Comparison of ENCODE assay signal across 22 mouse cellular contexts in the genomic region with DNA sequence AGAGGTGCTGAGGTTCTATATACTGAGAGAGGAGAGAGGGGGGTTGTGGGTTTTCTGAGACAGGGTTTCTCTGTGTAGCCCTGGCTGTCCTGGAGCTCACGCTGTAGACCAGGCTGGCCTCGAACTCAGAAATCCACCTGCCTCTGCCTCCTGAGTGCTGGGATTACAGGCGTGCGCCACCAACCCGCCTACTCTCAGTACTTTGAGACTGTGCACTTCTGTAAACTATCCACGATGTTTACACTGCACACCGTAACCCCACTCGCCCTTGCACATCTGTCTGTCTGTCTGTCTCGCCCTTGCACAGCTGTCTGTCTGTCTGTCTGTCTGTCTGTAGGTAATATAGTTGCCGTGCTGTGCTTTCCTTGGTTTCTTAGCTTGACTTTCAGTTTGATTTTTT. TPM values are rescaled to one million over a fixed set of nuclear protein-coding genes. Genes with fewer than 3 reads are reported as not detected.
A peak's percentile ranks its signal among the peaks of the same experiment; 100 is the strongest.
DNase-seq lines count a peak whose midpoint lies in the region; ATAC-seq lines count a peak whose summit lies in the region.
"Had no signal": no experiment of that assay in that cellular context is flagged by ENCODE, and none has a peak within 500 bp of the region (broad histone marks: within the 10 kb centered on the region; RNA-seq: fewer than 3 reads in every experiment).

No protein-coding gene starts in this region.

- peak; percentile 52; the same call in 1 of the 2 replicates for ATAC-seq in embryonic facial prominence, embryonic 13.5 days (ENCODE audit: insufficient number of reproducible peaks, insufficient read depth, low FRiP score, low TSS enrichment, low read depth)
- ATAC-seq in midbrain, embryonic 11.5 days (ENCODE audit: low FRiP score): no peak
- ATAC-seq: activated CD4-positive, CD25-positive, alpha-beta regulatory T cell, adult 4 months; CD4-positive, CD25-positive, alpha-beta regulatory T cell, adult 4 months; Patski had no signal

- H3K36me3 ChIP-seq in embryonic facial prominence, embryonic 13.5 days: peaks cover 84% of the 10 kb centered on the region
- peaks cover 96% of the 10 kb centered on the region for H3K36me3 ChIP-seq in embryonic facial prominence, embryonic 10.5 days (replicated peaks)
- peaks cover 7% of the 10 kb centered on the region; the same call in 1 of the 2 replicates for H3K36me3 ChIP-seq in midbrain, embryonic 11.5 days (ENCODE audit: control insufficient read depth, insufficient read depth, low read length)
- H3K36me3 ChIP-seq in midbrain, embryonic 10.5 days: peaks cover 96% of the 10 kb centered on the region
- peaks cover 96% of the 10 kb centered on the region for H3K36me3 ChIP-seq in limb, embryonic 10.5 days

- DNase-seq in embryonic facial prominence, embryonic 10.5 days (ENCODE audit: low spot score): no peak
- peak; percentile 62 for DNase-seq in heart, adult 11 months
- DNase-seq in heart, adult 8-10 months (ENCODE audit: low spot score): no peak
- DNase-seq in midbrain, embryonic 11.5 days (ENCODE audit: low spot score, missing footprints): peak; percentile 69
- DNase-seq in midbrain, embryonic 10.5 days (ENCODE audit: low spot score): no peak
- peak; percentile 20 for DNase-seq in limb, embryonic 10.5 days (ENCODE audit: low spot score)
- no peak for DNase-seq in cerebellum, postnatal 36 days
- DNase-seq: adrenal gland, adult 2 months; adrenal gland, adult 8-10 months; adrenal gland, postnatal 10 days; adrenal gland, postnatal 14 days; adrenal gland, postnatal 25 days; adrenal gland, postnatal 36 days; B cell, adult 2 months; cerebellum, adult 11 months; cerebellum, adult 11-12 months had no signal

- 95% methylated on average over 10 of the region's 10 CpGs for WGBS in embryonic facial prominence, embryonic 13.5 days
- WGBS in embryonic facial prominence, embryonic 10.5 days: 95% methylated on average over 10 of the region's 10 CpGs
- 93% methylated on average over 10 of the region's 10 CpGs for WGBS in midbrain, embryonic 11.5 days
- 96% methylated on average over 10 of the region's 10 CpGs for WGBS in midbrain, embryonic 10.5 days
- WGBS in limb, embryonic 10.5 days: 95% methylated on average over 10 of the region's 10 CpGs

- H3K27me3 ChIP-seq in embryonic facial prominence, embryonic 13.5 days: no peaks in the 10 kb centered on the region
- no peaks in the 10 kb centered on the region for H3K27me3 ChIP-seq in embryonic facial prominence, embryonic 10.5 days (replicated peaks; ENCODE audit: low read depth, poor library complexity, severe bottlenecking)
- no peaks in the 10 kb centered on the region for H3K27me3 ChIP-seq in midbrain, embryonic 11.5 days (ENCODE audit: control insufficient read depth, insufficient read depth, low read length)
- H3K27me3 ChIP-seq in midbrain, embryonic 10.5 days (ENCODE audit: low read depth, poor library complexity, severe bottlenecking): no peaks in the 10 kb centered on the region
- no peaks in the 10 kb centered on the region for H3K27me3 ChIP-seq in limb, embryonic 10.5 days (ENCODE audit: low read depth, poor library complexity, severe bottlenecking)
- H3K27me3 ChIP-seq: CH12.LX, Patski had no signal

- H3K27ac ChIP-seq in embryonic facial prominence, embryonic 13.5 days: no peak overlapping the region
- no peak overlapping the region for H3K27ac ChIP-seq in embryonic facial prominence, embryonic 10.5 days (replicated peaks)
- no peak overlapping the region for H3K27ac ChIP-seq in midbrain, embryonic 11.5 days (ENCODE audit: low read depth, low read length)
- H3K27ac ChIP-seq in midbrain, embryonic 10.5 days (replicated peaks): no peak overlapping the region
- no peak overlapping the region for H3K27ac ChIP-seq in limb, embryonic 10.5 days

- no peak overlapping the region for H3K4me3 ChIP-seq in embryonic facial prominence, embryonic 13.5 days
- no peak overlapping the region for H3K4me3 ChIP-seq in embryonic facial prominence, embryonic 10.5 days
- no peak overlapping the region for H3K4me3 ChIP-seq in midbrain, embryonic 11.5 days (ENCODE audit: low read depth, low read length)
- no peak overlapping the region for H3K4me3 ChIP-seq in midbrain, embryonic 10.5 days
- H3K4me3 ChIP-seq in limb, embryonic 10.5 days: no peak overlapping the region

- no peak overlapping the region for H3K9ac ChIP-seq in embryonic facial prominence, embryonic 13.5 days
- no peak overlapping the region for H3K9ac ChIP-seq in midbrain, embryonic 11.5 days (ENCODE audit: low read length)

- no peaks in the 10 kb centered on the region for H3K9me3 ChIP-seq in embryonic facial prominence, embryonic 13.5 days
- H3K9me3 ChIP-seq in embryonic facial prominence, embryonic 10.5 days: no peaks in the 10 kb centered on the region
- no peaks in the 10 kb centered on the region for H3K9me3 ChIP-seq in midbrain, embryonic 11.5 days (ENCODE audit: control insufficient read depth, low read length)
- no peaks in the 10 kb centered on the region for H3K9me3 ChIP-seq in midbrain, embryonic 10.5 days (replicated peaks)
- H3K9me3 ChIP-seq in limb, embryonic 10.5 days (replicated peaks): no peaks in the 10 kb centered on the region
- H3K9me3 ChIP-seq: G1E had no signal

- H3K4me2 ChIP-seq in embryonic facial prominence, embryonic 13.5 days: no peak overlapping the region
- H3K4me2 ChIP-seq in midbrain, embryonic 11.5 days: no peak overlapping the region

- no peaks in the 10 kb centered on the region for H3K4me1 ChIP-seq in embryonic facial prominence, embryonic 13.5 days
- no peaks in the 10 kb centered on the region for H3K4me1 ChIP-seq in embryonic facial prominence, embryonic 10.5 days
- H3K4me1 ChIP-seq in midbrain, embryonic 11.5 days (ENCODE audit: control insufficient read depth, insufficient read depth, low read length): no peaks in the 10 kb centered on the region
- no peaks in the 10 kb centered on the region for H3K4me1 ChIP-seq in midbrain, embryonic 10.5 days
- H3K4me1 ChIP-seq in limb, embryonic 10.5 days: no peaks in the 10 kb centered on the region

RNA-seq across cellular contexts. Expression of a gene that starts 8.6 kb away (rescaled TPM):
- polyA plus RNA-seq in embryonic facial prominence, embryonic 13.5 days (2015; fragmentation: Nextera tagmentation; extraction: Ambion mirVana): 41.8 and 44.3 TPM in 2 replicates
- polyA plus RNA-seq in embryonic facial prominence, embryonic 10.5 days (2016; fragmentation: Nextera tagmentation; extraction: Ambion mirVana): 26.6 and 26.9 TPM in 2 replicates
- 10 to 100 TPM; 11.1 to 15.3 (median 13.1) TPM for total RNA-seq in heart, adult 8-10 months (2022)
- 34.5 and 35.2 TPM in 2 replicates for polyA plus RNA-seq in midbrain, embryonic 11.5 days (2014; fragmentation: Nextera tagmentation; extraction: Ambion mirVana)
- polyA plus RNA-seq in midbrain, embryonic 10.5 days (2016; fragmentation: Nextera tagmentation; extraction: Ambion mirVana): 25.5 and 26.6 TPM in 2 replicates
- 24.8 and 31.2 TPM in 2 replicates for polyA plus RNA-seq in limb, embryonic 10.5 days (2016; fragmentation: Nextera tagmentation; extraction: Ambion mirVana)

RNA-seq across cellular contexts. Expression of a gene that starts 50.0 kb away (rescaled TPM):
- polyA plus RNA-seq in embryonic facial prominence, embryonic 13.5 days (2015; fragmentation: Nextera tagmentation; extraction: Ambion mirVana): 638 and 649 TPM in 2 replicates
- polyA plus RNA-seq in embryonic facial prominence, embryonic 10.5 days (2016; fragmentation: Nextera tagmentation; extraction: Ambion mirVana): 682 and 687 TPM in 2 replicates
- total RNA-seq in heart, adult 8-10 months (2022): 100 to 1,000 TPM; 168 to 195 (median 176) TPM
- 654 and 676 TPM in 2 replicates for polyA plus RNA-seq in midbrain, embryonic 11.5 days (2014; fragmentation: Nextera tagmentation; extraction: Ambion mirVana)
- polyA plus RNA-seq in midbrain, embryonic 10.5 days (2016; fragmentation: Nextera tagmentation; extraction: Ambion mirVana): 620 and 680 TPM in 2 replicates
- polyA plus RNA-seq in limb, embryonic 10.5 days (2016; fragmentation: Nextera tagmentation; extraction: Ambion mirVana): 656 and 733 TPM in 2 replicates

Comparison
In these comparisons a context has a peak if more than half of its experiments do, and no peak if none do; other contexts are left out.
1. DNase-seq: peak in heart, adult 11 months (single experiment), midbrain, embryonic 11.5 days (single experiment) and limb, embryonic 10.5 days (single experiment); none in embryonic facial prominence, embryonic 10.5 days (single experiment), heart, adult 8-10 months (single experiment), midbrain, embryonic 10.5 days (single experiment) and cerebellum, postnatal 36 days (0 of 2).